In the genomic region with DNA sequence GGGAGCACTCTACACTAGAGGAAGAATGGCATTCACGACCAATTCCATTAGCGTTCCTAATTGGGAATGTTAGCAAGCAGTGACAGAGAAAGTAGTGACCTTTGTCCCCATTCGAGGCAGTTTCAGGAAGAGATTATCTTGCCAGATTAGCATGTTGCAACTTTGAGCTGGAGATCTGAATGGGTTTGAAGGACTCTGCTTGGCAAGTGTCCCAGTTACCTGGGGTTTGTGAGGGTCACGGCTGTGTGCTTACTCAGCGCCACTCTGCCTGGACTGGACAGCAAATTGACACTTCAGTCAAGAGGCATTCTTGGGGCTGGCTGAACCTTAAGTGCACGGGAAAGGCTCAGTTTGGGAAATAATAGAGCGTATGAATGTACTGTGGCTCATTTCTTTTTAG, we compare ENCODE assay signal across 9 mouse cellular contexts. TPM values are rescaled to one million over a fixed set of nuclear protein-coding genes. Genes with fewer than 3 reads are reported as not detected.
A peak's percentile ranks its signal among the peaks of the same experiment; 100 is the strongest.
DNase-seq lines count a peak whose midpoint lies in the region; ATAC-seq lines count a peak whose summit lies in the region.
"Had no signal": no experiment of that assay in that cellular context is flagged by ENCODE, and none has a peak within 500 bp of the region (broad histone marks: within the 10 kb centered on the region; RNA-seq: fewer than 3 reads in every experiment).

No protein-coding gene starts in this region.

- H3K27ac ChIP-seq in heart, embryonic 12.5 days (ENCODE audit: poor library complexity, severe bottlenecking) = peak overlapping the region; percentile 64
- no peak overlapping the region for H3K27ac ChIP-seq in liver, embryonic 13.5 days

- no peaks in the 10 kb centered on the region for H3K27me3 ChIP-seq in heart, embryonic 12.5 days (replicated peaks)
- peaks cover 17% of the 10 kb centered on the region for H3K27me3 ChIP-seq in liver, embryonic 13.5 days

- WGBS in heart, embryonic 12.5 days = 12% methylated on average over 7 of the region's 7 CpGs
- WGBS in liver, embryonic 13.5 days (ENCODE audit: insufficient replicate concordance) = 39% methylated on average over 7 of the region's 7 CpGs

- H3K36me3 ChIP-seq in heart, embryonic 12.5 days = no peaks in the 10 kb centered on the region
- H3K36me3 ChIP-seq in liver, embryonic 13.5 days = no peaks in the 10 kb centered on the region

- no peaks in the 10 kb centered on the region for H3K9me3 ChIP-seq in heart, embryonic 12.5 days (replicated peaks)
- H3K9me3 ChIP-seq in liver, embryonic 13.5 days (replicated peaks) = no peaks in the 10 kb centered on the region

- no peak for DNase-seq in heart, postnatal 10 days
- DNase-seq in urinary bladder, postnatal 25 days (ENCODE audit: low spot score) = peak; percentile 49
- no peak for DNase-seq in urinary bladder, postnatal 10 days (ENCODE audit: low spot score)
- DNase-seq in liver, embryonic 13.5 days = no peak
- DNase-seq in thymus, postnatal 10 days (ENCODE audit: low spot score in 2 of 2) = no peak
- no peak for DNase-seq in left cerebral cortex, adult 8-10 months (ENCODE audit: low spot score in 2 of 2)
- no peak for DNase-seq in frontal cortex, postnatal 36 days (ENCODE audit: low spot score in 2 of 2)

- peaks cover 87% of the 10 kb centered on the region for H3K4me1 ChIP-seq in heart, embryonic 12.5 days (replicated peaks)
- H3K4me1 ChIP-seq in liver, embryonic 13.5 days (replicated peaks) = peaks cover 62% of the 10 kb centered on the region

- H3K4me3 ChIP-seq in heart, embryonic 12.5 days = no peak overlapping the region
- H3K4me3 ChIP-seq in liver, embryonic 13.5 days (replicated peaks) = no peak overlapping the region

- intact Hi-C loops in heart, postnatal 10 days (cut with DNase I) = no loop called here

- peak overlapping the region; percentile 29 for H3K4me2 ChIP-seq in heart, embryonic 12.5 days
- no peak overlapping the region for H3K4me2 ChIP-seq in liver, embryonic 13.5 days

- no peak overlapping the region for H3K9ac ChIP-seq in heart, embryonic 12.5 days
- H3K9ac ChIP-seq in liver, embryonic 13.5 days = no peak overlapping the region

- no peak for ATAC-seq in heart, embryonic 12.5 days (ENCODE audit: insufficient number of reproducible peaks, low FRiP score)
- peak; percentile 26; the same call in 1 of the 2 replicates for ATAC-seq in liver, embryonic 13.5 days (ENCODE audit: low read depth)

RNA-seq across cellular contexts. Expression of a gene that starts 8.2 kb away (rescaled TPM):
- 7.0 and 8.6 TPM in 2 replicates for polyA plus RNA-seq in heart, embryonic 12.5 days (2016; fragmentation: Nextera tagmentation; extraction: Ambion mirVana)
- 10 to 100 TPM; 16.8 to 17.9 TPM for total RNA-seq in heart, postnatal 10 days (2021)
- 1.1 and 1.2 TPM in 2 replicates for polyA plus RNA-seq in liver, embryonic 13.5 days (2015; fragmentation: Nextera tagmentation; extraction: Ambion mirVana)
- 10 to 100 TPM in 3 of 4 experiments, 1 to 10 TPM in 1; 9.6 to 22.4 (median 15.1) TPM for total RNA-seq in left cerebral cortex, adult 8-10 months (2022)
- total RNA-seq: CH12.LX had no signal
